Mouse (Mus musculus) thymus, postnatal 36 days (tissue): ENCODE results near the gene Zfp62.
A peak's percentile ranks its signal among the peaks of the same experiment; 100 is the strongest.

ENCODE experiments used
- DNase-seq, 2 experiments: peaks; one replicate each; pipeline ENCODE4 v3.0.0; 2022; ENCODE audit warnings: mixed read lengths in 2 of 2

The Zfp62 gene

DNA sequence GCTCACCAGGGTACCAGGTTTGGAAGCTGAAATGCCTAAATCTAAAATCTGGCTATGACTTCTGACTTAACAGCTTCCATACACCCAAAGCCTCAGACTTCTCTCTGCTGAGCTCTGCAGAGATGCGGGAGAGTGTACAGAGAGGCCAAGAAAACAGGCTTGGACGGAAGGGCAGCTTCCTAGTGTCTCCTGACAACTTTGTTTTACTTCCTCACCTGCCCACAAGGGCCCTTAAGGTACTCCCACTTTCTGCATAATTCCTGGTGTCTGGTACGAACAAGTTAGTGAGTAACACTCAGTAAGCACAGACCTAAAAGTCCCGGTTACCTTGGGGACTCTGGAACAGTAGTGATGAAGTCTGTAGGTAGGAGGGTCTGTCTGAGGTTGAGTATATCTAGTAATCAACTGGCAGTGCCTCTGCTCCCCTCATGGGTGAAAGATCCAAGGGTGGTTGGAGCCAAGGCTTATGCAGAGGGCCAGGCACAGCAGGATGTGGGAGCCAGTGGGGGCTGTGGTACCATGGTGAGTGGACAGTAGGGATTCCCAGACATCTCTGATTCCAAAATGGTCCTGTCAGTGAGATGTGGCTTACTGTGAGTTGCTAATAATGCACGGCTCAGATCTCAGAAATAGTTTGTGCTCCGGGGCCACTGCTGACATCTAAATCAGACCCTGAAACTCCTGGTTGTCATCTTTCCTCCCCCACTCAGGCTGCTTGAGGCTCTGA is 46.0 kb downstream of the Zfp62 start:
- peak in 1 of 2 experiments; percentile 35 for DNase-seq

DNA sequence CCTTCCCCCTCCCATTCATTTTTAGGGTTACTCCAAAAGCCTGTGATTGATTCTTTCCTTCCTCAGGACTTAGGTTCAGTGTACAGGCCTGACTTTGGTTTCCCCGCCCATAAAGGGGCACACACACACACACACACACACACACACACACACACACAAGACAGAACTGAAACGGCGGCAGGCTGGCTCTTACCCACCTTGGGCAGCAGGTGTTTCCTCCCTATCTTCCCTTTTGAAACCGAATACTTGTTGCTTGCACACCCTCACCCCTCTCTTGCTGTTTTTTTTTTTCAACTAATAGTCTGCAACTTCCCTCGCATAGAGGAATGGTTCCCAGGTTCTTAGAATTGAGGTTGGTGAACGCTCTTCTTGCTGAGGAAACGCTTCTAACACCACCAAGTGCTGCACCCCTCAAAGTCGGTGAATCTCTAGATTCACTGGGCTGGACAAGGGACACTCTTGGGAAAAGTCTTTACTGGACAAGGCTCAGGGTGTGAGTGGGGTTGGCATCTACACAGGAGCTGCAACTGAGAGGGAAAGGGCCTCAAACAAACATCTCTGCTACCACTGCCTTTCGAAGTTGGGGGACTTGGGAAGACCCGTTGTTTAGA is 46.8 kb downstream of the Zfp62 start:
- peak; percentile 75 to 82 for DNase-seq

DNA sequence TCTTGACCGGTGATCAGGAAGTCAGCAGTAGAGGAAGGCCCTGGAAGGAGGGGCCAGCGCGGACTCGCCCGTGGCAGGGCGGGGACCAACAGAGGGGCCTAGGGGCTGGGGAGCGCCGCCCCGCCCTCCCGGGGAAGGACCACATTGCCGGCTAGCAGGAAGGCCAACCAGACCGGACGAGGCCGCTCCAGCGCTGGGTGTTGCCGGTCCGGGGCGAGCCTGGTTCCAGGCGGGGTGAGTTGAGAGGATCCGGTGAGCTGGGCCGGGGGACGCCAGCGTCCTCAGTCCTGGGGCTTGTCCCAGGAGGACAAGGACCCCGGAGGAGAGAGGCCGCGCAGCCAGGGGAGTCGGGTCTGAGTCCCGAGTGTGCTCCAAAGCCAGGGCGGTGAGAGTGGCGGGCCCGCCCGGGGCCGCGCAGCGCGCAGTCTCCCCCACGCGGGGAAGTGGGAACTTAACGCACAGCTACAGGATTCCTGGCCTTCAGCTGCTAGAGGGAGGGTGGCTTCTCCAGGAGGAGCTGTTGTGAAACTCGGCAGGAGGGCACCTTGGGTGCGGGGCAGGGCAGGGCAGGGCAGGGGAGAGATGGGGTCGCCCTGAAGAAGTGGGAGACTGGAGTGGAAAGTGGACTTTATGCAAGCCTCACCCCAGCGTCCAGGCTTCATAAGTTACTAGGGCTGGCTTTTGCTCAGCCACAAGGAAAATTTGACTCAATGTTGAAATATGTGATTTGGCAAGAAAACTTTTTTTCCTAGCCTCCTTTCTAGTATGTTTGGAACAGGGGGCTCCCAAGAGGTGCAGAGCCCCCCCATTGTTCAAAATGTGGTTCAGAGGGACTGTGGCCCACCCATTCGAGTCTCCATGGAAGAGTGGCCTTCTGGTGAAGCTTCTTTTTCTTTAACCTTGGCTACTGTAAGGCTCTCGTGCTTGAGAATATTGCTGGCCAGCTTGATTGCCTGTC is 47.6 kb downstream of the Zfp62 start:
- DNase-seq, result peak; percentile 81 to 86

DNA sequence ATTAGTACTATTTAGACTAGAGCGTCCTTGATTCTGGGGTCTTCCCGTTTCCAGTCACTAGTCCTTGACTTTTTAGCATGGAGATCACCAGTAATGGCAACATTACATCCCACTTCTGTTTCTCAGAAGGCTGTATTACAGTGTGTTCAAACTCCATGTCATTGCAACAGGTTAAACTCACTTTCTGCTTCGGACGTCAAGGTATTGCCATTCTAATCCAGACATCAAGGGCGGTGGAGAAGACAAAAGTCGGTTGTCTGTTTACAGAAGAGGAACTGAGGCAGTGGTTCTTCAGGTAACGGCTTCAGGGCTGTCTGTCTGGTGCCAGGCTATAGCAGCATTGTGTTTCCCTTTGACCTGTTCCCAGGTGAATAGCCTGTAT is 48.3 kb downstream of the Zfp62 start:
- no peak for DNase-seq

DNA sequence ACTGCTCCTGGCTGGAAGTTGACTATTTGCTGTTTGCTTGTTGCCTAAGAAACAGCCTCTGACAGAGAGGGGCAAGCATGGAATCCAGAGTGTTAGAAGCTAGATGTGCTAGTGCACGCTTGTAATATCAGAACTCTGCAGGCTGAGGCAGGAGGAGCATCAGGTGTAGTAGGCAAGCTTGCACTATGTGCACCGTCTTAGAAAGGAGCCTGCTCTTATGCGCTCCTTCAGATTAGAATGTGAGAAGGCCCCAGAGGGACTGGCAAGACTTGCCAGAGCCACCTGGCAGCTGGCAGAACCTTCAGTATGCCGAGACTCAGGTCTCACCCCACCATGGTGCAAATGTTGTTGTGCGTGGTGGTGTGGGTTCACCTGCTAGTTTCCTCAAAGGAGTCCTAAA is 49.0 kb downstream of the Zfp62 start:
- peak; percentile 38 to 66 for DNase-seq

DNA sequence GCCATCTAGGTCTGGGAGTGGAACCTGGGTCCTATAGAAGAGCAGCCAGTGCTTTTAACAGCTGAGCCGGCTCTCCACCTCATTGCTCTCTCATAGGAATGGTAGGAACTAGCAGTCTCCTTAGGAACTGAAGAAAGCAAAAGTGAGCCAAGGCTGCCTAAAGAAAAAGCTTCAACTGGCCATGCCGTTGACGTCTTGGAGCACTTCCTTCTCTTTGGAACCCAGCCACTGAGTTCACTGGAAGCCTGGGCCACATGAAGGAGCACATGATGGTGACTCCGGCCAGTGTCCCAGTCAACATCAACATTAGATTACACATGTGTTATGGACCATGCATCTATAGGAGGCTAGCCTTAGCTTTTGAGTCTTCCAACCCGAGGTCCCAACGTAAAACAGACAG is 49.9 kb downstream of the Zfp62 start:
- DNase-seq, result no peak

DNA sequence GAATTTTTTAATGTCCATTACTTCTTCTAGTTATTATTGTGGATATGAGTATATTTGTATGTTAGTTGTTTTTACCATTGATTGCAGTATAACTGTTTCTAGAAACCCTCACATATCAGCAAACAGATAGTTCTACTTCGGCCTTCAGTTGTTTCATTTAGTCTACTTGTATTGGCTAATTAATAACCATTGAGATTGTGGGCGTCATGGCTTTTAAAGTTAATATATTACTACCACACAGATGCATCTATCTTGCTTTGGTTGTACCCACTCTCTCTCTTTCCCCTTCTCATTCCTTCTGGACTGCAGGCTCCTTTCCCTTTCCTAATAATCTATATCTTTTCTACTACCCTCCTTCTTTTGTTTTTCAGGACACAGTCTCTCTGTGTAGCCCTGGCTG is 56.2 kb downstream of the Zfp62 start:
- no peak for DNase-seq

DNA sequence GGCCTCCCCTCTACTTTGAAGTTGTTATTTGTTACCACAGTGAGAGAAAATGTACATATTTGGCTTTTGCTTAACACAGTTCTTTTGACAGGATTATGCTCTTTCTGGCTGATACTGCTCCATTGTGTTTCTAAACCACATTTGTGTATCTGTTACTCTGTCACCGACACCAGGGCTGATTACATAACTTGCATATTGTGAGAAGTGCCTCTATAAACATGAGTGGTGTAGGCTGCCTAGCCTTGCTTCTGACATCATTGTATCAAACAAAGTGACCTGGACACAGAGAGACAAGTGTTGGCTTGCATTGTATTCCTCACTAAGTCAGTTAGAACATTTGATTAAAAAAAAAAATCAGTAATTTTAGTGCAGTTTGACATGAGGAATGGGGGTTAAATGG is 56.7 kb downstream of the Zfp62 start:
- DNase-seq, result no peak

DNA sequence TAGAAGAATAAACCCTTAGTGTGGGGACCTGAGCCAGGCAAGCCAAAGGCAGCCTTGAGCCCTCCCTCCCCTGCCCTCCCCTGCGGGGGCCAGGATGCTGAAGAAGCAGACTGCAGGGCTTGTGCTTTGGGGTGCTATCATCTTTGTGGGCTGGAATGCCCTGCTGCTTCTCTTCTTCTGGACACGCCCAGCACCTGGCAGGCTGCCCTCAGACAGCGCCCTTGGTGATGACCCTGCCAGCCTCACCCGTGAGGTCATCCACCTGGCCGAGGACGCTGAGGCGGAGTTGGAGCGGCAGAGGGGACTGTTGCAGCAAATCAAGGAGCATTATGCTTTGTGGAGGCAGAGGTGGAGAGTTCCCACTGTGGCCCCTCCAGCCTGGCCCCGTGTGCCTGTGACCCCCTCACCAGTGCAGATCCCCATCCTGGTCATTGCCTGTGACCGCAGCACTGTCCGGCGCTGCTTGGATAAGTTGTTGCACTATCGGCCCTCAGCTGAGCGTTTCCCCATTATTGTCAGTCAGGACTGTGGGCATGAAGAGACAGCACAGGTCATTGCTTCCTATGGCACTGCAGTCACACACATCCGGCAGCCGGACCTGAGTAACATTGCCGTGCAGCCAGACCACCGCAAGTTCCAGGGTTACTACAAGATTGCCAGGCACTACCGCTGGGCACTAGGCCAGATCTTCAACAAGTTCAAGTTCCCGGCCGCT is 57.7 kb downstream of the Zfp62 start:
- peak in 1 of 2 experiments; percentile 12 for DNase-seq

DNA sequence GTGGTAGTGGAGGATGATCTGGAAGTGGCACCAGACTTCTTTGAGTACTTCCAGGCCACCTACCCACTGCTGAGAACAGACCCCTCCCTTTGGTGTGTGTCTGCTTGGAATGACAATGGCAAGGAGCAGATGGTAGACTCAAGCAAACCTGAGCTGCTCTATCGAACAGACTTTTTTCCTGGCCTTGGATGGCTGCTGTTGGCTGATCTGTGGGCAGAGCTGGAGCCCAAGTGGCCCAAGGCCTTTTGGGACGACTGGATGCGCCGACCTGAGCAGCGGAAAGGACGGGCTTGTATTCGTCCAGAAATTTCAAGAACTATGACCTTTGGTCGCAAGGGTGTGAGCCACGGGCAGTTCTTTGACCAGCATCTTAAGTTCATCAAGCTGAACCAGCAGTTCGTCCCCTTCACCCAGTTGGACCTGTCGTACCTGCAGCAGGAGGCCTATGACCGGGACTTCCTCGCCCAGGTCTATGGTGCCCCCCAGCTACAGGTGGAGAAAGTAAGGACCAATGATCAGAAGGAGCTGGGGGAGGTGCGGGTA is 58.3 kb downstream of the Zfp62 start:
- no peak for DNase-seq

DNA sequence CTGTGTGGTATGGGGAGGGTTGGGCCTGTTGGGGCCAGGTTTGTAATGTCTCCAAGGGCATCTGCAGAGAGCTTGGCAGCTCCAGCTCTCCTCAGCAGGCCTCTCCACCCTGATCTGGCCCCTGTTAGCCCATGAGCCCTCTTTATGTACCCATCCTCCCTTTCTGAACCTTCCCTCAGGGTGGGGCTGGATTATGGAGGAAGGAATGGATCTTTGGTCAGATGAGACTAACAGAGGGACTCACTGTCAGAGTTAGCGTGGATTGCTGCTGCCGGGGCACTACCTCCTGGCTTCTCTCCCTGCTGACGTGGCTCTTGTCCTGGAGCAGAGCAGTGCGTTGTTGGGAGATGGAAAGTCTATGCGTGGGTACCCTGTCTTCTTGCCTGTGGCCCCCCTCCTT is 59.2 kb downstream of the Zfp62 start:
- no peak for DNase-seq

DNA sequence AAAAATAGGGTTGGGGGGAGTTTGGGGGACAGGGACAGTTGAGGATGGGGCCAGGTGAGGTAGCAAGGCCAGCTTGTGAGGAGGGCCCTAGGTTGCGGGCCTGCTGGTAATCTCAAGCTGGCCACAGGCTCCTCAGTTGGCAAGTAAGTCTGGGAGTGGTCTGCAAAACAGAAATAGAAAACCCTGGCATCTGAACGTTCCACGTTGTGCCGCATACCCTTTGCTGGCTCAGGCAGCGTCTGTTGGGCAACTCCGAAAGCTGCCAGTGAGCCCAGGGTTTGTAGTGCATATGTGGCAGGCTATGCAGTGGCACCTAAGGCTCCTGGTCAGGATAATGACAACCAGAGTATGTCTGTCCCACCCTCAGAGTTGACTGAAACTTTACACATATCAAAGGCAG is 60.1 kb downstream of the Zfp62 start:
- no peak for DNase-seq

DNA sequence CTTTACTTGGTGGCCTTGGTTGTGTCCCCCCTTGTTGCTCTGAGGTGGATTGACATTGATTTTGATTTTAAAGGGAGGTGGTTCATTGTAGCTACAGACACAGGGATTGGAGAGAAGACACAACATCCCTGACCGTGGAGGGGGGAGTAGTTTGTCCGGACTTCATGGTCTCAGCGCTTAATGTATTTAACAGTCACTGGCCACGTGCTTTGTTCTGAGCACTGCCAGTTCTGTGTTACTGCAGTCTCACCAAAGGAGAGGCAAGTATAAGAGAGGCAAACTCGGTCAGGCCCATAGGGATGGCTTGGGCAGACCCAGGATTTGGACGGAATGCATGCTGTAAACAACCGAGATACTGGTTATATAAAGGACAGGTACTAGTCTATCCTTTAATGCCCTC is 61.0 kb downstream of the Zfp62 start:
- no peak for DNase-seq

DNA sequence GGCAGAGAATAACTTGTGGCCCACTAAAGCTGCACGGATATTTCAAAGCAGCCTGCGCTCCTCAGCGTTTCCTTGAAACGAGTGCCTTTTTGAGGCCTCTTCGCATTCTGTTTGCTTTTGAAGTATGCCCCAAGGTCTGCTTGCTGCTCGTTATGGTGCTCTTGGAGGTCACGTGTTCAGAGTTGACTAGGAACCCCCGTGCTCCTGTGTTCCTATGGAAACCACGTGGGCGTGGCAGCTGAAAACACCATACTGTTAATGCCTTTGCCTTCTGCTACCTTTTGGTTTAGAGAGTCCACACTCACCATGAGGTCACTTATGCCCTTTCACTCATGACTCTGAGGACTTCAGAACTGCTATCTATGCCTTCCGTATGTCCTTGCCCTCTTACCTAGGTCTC is 61.5 kb downstream of the Zfp62 start:
- no peak for DNase-seq

DNA sequence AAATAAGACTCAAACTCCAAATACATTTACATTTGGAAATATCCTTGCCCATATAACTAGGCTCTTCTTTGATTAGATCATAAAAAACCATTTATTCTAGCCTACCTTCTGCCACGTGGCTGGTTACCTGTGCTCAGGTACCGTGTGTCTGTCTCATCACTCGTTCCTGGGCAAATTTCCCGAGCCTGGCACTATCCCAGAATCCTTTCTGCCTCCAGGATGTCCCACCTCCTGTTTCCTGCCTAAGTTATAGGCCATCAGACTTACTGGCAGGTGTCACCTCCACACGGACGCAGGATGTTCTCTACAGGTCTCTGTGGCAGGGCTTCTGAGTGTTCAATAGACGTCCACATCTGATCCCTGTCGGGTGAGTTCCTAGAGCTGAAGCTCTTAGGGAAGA is 62.0 kb downstream of the Zfp62 start:
- DNase-seq, result no peak

DNA sequence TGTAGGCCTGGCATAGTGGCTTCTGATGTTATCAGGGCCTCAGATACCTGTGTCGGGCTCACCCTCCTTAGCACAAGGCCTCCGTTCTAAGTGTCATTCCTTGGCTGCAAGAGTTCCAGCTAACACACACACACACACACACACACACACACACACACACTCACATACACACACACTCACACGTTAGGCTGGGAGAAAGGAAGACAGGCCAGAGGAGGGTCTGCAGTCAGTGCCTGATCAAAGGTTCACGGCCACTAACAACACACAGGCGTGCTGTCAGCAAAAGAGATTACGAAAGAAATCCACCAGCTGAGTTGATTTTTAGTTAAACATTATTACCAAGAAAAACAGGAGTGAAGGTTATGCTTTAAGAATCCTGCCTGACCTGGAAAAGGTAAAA is 63.6 kb downstream of the Zfp62 start:
- no peak for DNase-seq

DNA sequence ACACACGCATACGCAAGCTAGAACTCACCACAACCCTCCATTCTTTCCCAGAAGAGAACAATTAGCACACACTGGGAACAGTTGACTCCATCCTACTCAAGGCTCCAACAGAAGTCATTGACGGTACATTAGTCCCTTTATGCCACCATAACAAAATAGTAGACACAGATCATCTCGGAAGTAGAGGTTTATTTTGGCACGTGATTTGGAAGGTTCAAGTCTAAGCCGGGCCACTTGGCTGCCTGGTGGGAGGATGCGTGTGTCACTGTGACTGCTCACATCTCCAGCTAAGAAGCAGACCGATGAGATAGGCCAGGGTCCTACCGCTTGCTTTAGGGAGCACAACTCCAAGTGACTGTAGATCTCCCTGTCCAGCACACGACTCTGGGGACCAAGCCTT is 64.2 kb downstream of the Zfp62 start:
- no peak for DNase-seq

DNA sequence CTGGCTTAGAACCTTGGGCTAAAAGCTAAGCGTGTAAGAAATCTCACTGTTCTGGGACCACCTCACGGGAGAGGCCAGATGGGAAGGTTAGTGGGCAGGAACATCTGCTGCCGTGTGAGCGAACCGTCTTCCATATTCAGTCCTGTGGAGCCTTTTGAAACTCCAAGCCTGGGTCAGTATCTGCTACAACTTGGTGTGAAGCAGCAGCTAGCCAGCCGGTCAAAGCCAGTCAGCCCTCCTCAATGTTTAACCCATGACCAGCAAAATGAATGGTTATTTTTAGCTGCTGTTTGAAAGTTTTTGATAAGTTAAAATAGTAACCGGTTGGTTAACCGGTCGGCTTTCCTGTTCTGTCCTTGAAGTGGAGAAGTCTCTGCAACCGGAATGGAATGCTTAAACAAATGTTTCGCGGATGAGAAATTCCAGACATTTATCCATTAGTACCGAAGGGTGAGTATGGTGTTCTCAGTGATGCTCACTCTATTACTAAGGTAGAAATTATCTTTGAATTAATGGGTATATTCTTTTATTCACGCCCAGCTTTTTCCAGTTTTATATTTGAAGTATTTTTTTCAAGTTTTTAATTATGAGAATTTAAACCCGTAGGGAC is 65.0 kb downstream of the Zfp62 start:
- no peak for DNase-seq
